Mouse (Mus musculus) cortical plate, adult 2 months (tissue): ENCODE data around the gene Gm3591. TPM values are rescaled to one million over a fixed set of nuclear protein-coding genes. Genes with fewer than 3 reads are reported as not detected.
"Not testable (repeated sequence)": the region's sequence is repeated elsewhere in the genome, so short reads cannot be mapped to it uniquely, and the experiment has no call there.

Source experiments
- H3K27ac ChIP-seq: fragments of 200-500 bp; 2 replicates; pipeline ENCODE4 v1.5.1; 2012; ENCODE audit warnings: low read length, control low read depth, inconsistent platforms; ENCODE audit not compliant: insufficient read depth
- H3K4me1 ChIP-seq: fragments of 200-500 bp; 2 replicates; pipeline ENCODE4 v1.6.1; 2011; ENCODE audit warnings: low read length; ENCODE audit not compliant: control insufficient read depth, insufficient read depth
- H3K4me3 ChIP-seq: fragments of 200-500 bp; 2 replicates; pipeline ENCODE4 v1.5.1; 2011; ENCODE audit warnings: mild to moderate bottlenecking, low read length, control low read depth; ENCODE audit not compliant: insufficient read depth
- polyA plus RNA-seq: library from polyadenylated mRNA; depleted of rRNA; stranded (reverse); fragments of >200 nt; gene quantifications from 2 replicates; pipeline ENCODE4 v1.2.3, GENCODE M21; 2012; rRNA removed

Gene Gm3591
- polyA plus RNA-seq, result 0.75 and 1.1 TPM in 2 replicates

DNA sequence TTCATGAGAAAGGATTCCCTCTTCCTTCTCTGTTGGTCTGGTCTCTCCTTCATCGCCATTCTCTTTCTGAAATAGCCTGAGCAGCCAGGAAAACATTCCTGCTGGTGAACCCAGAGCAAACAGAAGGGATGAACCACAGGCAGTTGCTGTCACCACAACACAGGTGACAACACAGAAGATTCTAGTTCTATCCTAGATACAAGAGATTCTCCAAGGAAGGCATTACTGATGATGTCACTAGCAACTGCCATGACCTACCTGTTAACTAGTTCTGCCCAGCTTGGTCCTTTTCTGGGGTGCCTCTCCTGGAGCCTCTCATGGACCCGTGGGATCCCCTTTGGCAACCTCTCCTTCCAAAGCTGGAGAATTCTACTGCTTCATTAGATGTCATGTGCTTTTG is at the start of gene Gm3591:
Gm3591 (minus strand) TSS at position 101 of the 400 bp plus-strand sequence.
- not testable (repeated sequence) for H3K27ac ChIP-seq, H3K4me1 ChIP-seq, H3K4me3 ChIP-seq

DNA sequence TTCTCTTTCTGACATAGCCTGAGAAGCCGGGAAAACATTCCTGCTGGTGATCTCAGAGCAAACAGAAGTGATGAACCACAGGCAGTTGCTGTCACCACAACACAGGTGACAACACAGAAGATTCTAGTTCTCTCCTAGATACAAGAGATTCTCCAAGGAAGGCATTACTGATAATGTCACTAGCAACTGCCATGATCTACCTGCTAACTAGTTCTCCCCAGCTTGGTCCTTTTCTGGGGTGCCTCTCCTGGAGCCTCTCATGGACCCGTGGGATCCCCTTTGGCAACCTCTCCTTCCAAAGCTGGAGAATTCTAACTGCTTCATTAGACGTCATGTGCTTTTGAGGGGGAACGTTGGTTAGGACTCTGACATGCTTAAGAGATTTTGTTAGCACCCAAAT is 32.2 kb upstream of the Gm3591 start, which contains the start of gene Gm3594:
Gm3594 (minus strand) TSS at position 101 of the 400 bp plus-strand sequence.
- not testable (repeated sequence) for H3K27ac ChIP-seq, H3K4me3 ChIP-seq, H3K4me1 ChIP-seq

DNA sequence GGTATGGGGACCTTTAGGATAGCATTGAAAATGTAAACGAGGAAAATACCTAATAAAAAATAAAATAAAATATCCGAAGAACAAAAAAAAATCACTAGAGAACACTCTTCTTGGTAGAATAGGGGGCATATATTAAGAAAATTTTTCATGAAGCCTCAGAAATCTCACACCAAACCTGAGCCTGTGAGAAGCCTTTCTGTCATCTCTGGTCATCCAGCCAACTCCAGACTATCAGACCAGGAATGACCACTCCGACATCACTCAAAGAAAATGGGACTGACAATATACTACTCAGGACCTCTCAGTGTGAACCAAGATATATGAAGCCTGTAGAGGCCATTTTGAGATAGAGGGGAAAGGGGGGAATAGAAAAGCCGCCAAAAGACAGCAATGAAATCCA is 28.5 kb upstream of the Gm3591 start:
- H3K27ac ChIP-seq, H3K4me3 ChIP-seq, H3K4me1 ChIP-seq: not testable (repeated sequence)

DNA sequence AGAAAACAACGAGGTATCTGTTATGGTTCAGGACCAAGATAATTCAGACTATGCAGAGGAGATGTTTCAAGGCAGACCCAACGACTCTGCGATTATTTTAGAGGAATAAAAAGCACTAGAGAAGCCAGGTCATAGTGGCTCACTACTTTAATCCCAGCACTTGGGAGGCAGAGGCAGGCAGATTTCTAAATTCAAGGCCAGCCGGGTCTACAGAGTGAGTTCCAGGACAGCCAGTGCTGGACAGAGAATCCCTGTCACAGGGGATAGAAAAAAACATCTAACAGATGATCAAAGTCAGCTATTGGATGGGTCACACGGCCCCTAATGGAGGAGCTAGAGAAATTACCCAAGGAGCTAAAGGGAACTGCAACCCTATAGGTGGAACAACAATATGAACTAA is 27.9 kb upstream of the Gm3591 start:
- H3K4me1 ChIP-seq, H3K27ac ChIP-seq, H3K4me3 ChIP-seq: not testable (repeated sequence)

DNA sequence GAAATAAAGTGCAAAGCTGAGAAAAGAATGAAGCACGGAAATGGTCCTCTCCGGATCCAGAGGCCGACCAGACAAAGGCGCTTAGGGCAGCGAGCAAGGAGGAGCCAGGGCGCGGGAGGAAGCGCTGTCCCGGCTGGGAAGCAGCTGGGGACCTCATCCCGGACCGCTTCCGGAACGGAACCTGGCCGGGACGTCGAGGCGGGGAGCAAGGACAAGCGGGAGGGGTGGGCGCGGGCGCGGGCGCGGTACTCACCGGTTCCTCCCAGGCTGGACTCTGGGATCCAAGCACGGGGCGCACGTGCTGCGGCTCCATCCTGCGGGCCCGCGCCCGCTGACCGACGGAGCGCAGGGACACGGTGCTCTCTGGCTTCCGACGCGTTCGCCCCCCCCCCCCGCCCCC is 14.5 kb upstream of the Gm3591 start:
- not testable (repeated sequence) for H3K4me3 ChIP-seq, H3K27ac ChIP-seq, H3K4me1 ChIP-seq

DNA sequence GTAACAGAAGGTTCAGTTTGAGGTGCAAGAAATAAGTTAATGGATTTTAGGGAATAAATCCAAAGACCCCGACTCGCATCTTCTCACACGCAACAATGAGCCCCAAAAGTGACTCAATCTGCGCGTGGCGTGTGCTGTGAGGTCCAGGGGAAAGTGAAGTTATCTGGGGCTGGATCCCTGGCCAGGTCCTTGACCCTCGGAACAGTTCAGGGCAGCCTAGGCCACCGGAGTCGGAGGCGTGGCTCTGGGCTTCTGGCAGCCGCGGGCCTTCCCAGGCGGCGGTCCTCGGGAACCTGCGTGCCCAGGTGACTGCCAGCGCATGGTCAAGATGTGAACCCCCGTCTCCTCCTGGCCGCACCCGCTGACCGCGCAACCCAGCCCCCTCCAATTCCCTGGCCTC is 14.1 kb upstream of the Gm3591 start:
- H3K4me3 ChIP-seq, H3K27ac ChIP-seq: not testable (repeated sequence)

DNA sequence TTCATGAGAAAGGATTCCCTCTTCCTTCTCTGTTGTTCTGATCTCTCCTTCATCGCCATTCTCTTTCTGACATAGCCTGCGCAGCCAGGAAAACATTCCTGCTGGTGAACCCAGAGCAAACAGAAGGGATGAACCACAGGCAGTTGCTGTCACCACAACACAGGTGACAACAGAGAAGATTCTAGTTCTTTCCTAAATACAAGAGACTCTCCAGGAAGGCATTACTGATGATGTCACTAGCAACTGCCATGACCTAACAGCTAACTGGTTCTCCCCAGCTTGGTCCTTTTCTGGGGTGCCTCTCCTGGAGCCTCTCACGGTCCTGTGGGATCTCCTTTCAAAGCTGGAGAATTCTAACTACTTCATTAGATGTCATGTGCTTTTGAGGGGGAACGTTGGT is 22.1 kb downstream of the Gm3591 start, which contains the start of gene Gm16440:
Gm16440 (minus strand) TSS at position 101 of the 400 bp plus-strand sequence.
- not testable (repeated sequence) for H3K27ac ChIP-seq, H3K4me1 ChIP-seq, H3K4me3 ChIP-seq

More for the DNA sequence above, 14.1 kb upstream of the Gm3591 start:
- H3K4me1 ChIP-seq, result not testable (repeated sequence)

Other genes with a start within 250 kb of the Gm3591 start
- not detected in 2 replicates for gene Gm21560, start 193.2 kb downstream of the Gm3591 start, polyA plus RNA-seq
- 0.19 and 0.45 TPM in 2 replicates for gene Gm3411, start 125.2 kb downstream of the Gm3591 start, polyA plus RNA-seq
- 0.23 TPM in 1 of 2 replicates, not detected in the other for gene Gm21103, start 107.6 kb downstream of the Gm3591 start, polyA plus RNA-seq
- gene Gm3618, start 68.8 kb downstream of the Gm3591 start, polyA plus RNA-seq, result not detected in 2 replicates
- not detected in 2 replicates for gene Gm16440, start 22.2 kb downstream of the Gm3591 start, polyA plus RNA-seq
- gene Gm3594, start 32.1 kb upstream of the Gm3591 start, polyA plus RNA-seq, result not detected in 2 replicates
- not detected in 2 replicates for gene Gm8356, start 124.8 kb upstream of the Gm3591 start, polyA plus RNA-seq
- 0.26 and 0.69 TPM in 2 replicates for gene Gm3629, start 178.1 kb upstream of the Gm3591 start, polyA plus RNA-seq
- 0.40 TPM in 1 of 2 replicates, not detected in the other for gene Gm3460, start 209.9 kb upstream of the Gm3591 start, polyA plus RNA-seq